In genomic region chr19:7182273-7182949, GRCm38 (mm10) we compare ENCODE assay signal across 8 mouse cellular contexts. TPM values are rescaled to one million over a fixed set of nuclear protein-coding genes. Genes with fewer than 3 reads are reported as not detected.
DNase-seq lines count a peak whose midpoint lies in the region; ATAC-seq lines count a peak whose summit lies in the region.

No protein-coding gene starts in this region.

- ATAC-seq in granulocyte monocyte progenitor cell, adult 5-6 weeks (replicated peaks; ENCODE audit: poor library complexity, severe bottlenecking): peak; percentile 75
- ATAC-seq in limb, embryonic 12.5 days (ENCODE audit: insufficient number of reproducible peaks, insufficient read depth, low FRiP score, low TSS enrichment, low read depth): peak; percentile 59
- peak; percentile 64 for ATAC-seq in midbrain, embryonic 15.5 days (replicated peaks)

- 2% methylated on average over 23 of the region's 23 CpGs for WGBS in limb, embryonic 12.5 days
- WGBS in midbrain, embryonic 15.5 days: 9% methylated on average over 23 of the region's 23 CpGs

- peaks cover 92% of the 10 kb centered on the region for H3K27me3 ChIP-seq in limb, embryonic 12.5 days
- H3K27me3 ChIP-seq in midbrain, embryonic 15.5 days (replicated peaks): peaks cover 38% of the 10 kb centered on the region

- peak overlapping the region; percentile 49 for H3K4me2 ChIP-seq in limb, embryonic 12.5 days
- H3K4me2 ChIP-seq in midbrain, embryonic 15.5 days: 0 out of 2 replicates have a peak overlapping the region, but pooled peaks have one; percentile 10

- peak overlapping the region; percentile 50; the same call in 1 of the 2 replicates for H3K27ac ChIP-seq in limb, embryonic 12.5 days
- 0 out of 2 replicates have a peak overlapping the region, but pooled peaks have one; percentile 20 for H3K27ac ChIP-seq in midbrain, embryonic 15.5 days

- peak; percentile 71 for DNase-seq in adrenal gland, adult 8-10 months
- DNase-seq in cerebellum, adult 9-10 months: peak; percentile 79
- DNase-seq in kidney, adult 9 months: peak; percentile 98
- peak; percentile 61 for DNase-seq in thymus, postnatal 14 days
- DNase-seq in B cell, adult 2 months: no peak

- peaks cover 69% of the 10 kb centered on the region for H3K4me1 ChIP-seq in limb, embryonic 12.5 days (replicated peaks)
- H3K4me1 ChIP-seq in midbrain, embryonic 15.5 days: peaks cover 42% of the 10 kb centered on the region

- no peak overlapping the region; the same call in 1 of the 2 replicates for H3K9ac ChIP-seq in limb, embryonic 12.5 days (replicated peaks)
- no peak overlapping the region for H3K9ac ChIP-seq in midbrain, embryonic 15.5 days

- H3K36me3 ChIP-seq in limb, embryonic 12.5 days: no peaks in the 10 kb centered on the region
- H3K36me3 ChIP-seq in midbrain, embryonic 15.5 days (replicated peaks): no peaks in the 10 kb centered on the region

- H3K4me3 ChIP-seq in limb, embryonic 12.5 days (replicated peaks): no peak overlapping the region
- no peak overlapping the region for H3K4me3 ChIP-seq in midbrain, embryonic 15.5 days

- no peaks in the 10 kb centered on the region for H3K9me3 ChIP-seq in limb, embryonic 12.5 days
- no peaks in the 10 kb centered on the region for H3K9me3 ChIP-seq in midbrain, embryonic 15.5 days

RNA-seq across cellular contexts. Expression of gene Otub1, which starts 23.7 kb away (rescaled TPM):
- total RNA-seq in adrenal gland, adult 8-10 months (2022): 100 to 1,000 TPM; 127 to 182 (median 149) TPM
- total RNA-seq in granulocyte monocyte progenitor cell, adult 5-6 weeks (2014; fragmentation: Nextera tagmentation): 61.0 and 61.2 TPM in 2 replicates
- total RNA-seq in granulocyte monocyte progenitor cell, adult 5-6 weeks (2017): 63.0 and 69.0 TPM in 2 replicates
- polyA plus RNA-seq in limb, embryonic 12.5 days (2016; fragmentation: Nextera tagmentation; extraction: Ambion mirVana): 222 and 233 TPM in 2 replicates
- polyA plus RNA-seq in midbrain, embryonic 15.5 days (2015; fragmentation: Nextera tagmentation; extraction: Ambion mirVana): 242 and 255 TPM in 2 replicates

RNA-seq across cellular contexts. Expression of gene Cox8a, which starts 35.0 kb away (rescaled TPM):
- 100 to 1,000 TPM; 725 to 927 (median 846) TPM for total RNA-seq in adrenal gland, adult 8-10 months (2022)
- 854 and 878 TPM in 2 replicates for total RNA-seq in granulocyte monocyte progenitor cell, adult 5-6 weeks (2014; fragmentation: Nextera tagmentation)
- 563 and 615 TPM in 2 replicates for total RNA-seq in granulocyte monocyte progenitor cell, adult 5-6 weeks (2017)
- polyA plus RNA-seq in limb, embryonic 12.5 days (2016; fragmentation: Nextera tagmentation; extraction: Ambion mirVana): 870 and 903 TPM in 2 replicates
- 837 and 848 TPM in 2 replicates for polyA plus RNA-seq in midbrain, embryonic 15.5 days (2015; fragmentation: Nextera tagmentation; extraction: Ambion mirVana)

RNA-seq across cellular contexts. Expression of gene Naa40, which starts 58.6 kb away (rescaled TPM):
- total RNA-seq in adrenal gland, adult 8-10 months (2022): 10 to 100 TPM; 20.9 to 27.4 (median 24.4) TPM
- total RNA-seq in granulocyte monocyte progenitor cell, adult 5-6 weeks (2014; fragmentation: Nextera tagmentation): 67.4 and 72.3 TPM in 2 replicates
- 42.9 and 49.3 TPM in 2 replicates for total RNA-seq in granulocyte monocyte progenitor cell, adult 5-6 weeks (2017)
- polyA plus RNA-seq in limb, embryonic 12.5 days (2016; fragmentation: Nextera tagmentation; extraction: Ambion mirVana): 69.7 and 73.1 TPM in 2 replicates
- 70.1 and 75.1 TPM in 2 replicates for polyA plus RNA-seq in midbrain, embryonic 15.5 days (2015; fragmentation: Nextera tagmentation; extraction: Ambion mirVana)

Comparison
In these comparisons a context has a peak if more than half of its experiments do, and no peak if none do; other contexts are left out.
1. DNase-seq: peak in adrenal gland, adult 8-10 months (single experiment), cerebellum, adult 9-10 months (single experiment), kidney, adult 9 months (single experiment) and thymus, postnatal 14 days (single experiment); none in B cell, adult 2 months (0 of 2).
2. Peak in every context shown above with its lines, with median percentiles within 50 percentile points of each other: ATAC-seq.